Mouse (Mus musculus): ENCODE measurements around the gene Rnf217. TPM values are rescaled to one million over a fixed set of nuclear protein-coding genes. Genes with fewer than 3 reads are reported as not detected.
A peak's percentile ranks its signal among the peaks of the same experiment; 100 is the strongest.

Rnf217 gene
- 1 to 10 TPM; 6.0 to 6.7 TPM for total RNA-seq (2021)
- long read RNA-seq, experiment 1, full-length matches to known transcripts: 21 of 23 reads
- long read RNA-seq, experiment 1, partial matches to known transcripts: 1 of 23 reads
- long read RNA-seq, experiment 1, other reads (novel, unspliced or antisense): 1 of 23 reads
- long read RNA-seq, experiment 2, full-length matches to known transcripts: 28 of 28 reads
- long read RNA-seq, experiment 2, partial matches to known transcripts: 0 of 28 reads
- long read RNA-seq, experiment 2, other reads (novel, unspliced or antisense): 0 of 28 reads

DNA sequence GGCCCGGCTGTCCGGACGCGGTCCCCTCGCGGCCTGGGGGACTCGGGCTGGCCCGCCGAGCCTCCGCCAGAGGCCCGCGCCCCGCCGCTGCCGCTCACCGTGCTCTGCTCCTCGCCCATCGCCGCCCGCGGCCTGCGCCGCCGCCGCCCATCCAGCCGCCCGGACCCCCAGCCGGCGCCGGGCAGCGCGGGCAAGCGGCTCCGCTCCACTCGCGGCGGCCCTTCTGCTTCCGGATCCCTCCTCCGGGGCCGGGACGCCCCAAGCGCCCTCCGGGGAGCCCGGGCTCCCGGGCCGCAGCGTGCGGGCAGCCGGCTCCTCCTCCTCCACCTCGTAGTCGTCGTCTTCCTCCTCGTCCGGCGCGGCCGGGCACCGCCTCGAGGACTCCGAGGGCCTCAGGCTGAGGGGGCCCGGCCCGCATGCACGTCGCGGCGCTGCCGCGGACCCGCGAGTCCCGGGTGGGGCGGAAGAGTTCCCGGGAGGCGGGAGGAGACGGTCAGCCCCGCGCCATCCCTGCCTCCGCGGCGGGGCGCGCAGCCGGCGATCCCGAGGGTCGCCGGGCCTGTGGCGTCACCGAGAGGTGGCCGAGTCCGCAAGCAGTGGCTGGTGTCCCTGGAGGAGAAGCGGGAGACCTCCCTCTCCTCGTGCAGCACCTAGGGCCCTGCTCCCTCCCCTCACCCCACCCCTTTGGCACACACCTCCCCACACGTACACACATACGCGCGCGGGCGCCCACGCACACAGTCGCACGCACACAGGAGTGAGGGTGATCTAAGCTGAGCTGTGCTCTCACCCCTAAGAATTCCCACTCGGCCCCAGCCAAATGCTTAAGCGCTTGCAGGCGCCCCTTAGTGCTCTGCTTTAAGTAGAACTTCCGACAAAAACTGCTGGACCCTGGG is at the start of gene Rnf217:
Rnf217 (minus strand) TSS at position 119 of the 896 bp plus-strand sequence.
- DNase-seq: peak; percentile 69
- intact Hi-C loops (cut with DNase I; ENCODE audit: low total_unique reads): loop anchor here (10.0 kb wide), 1 partner anchor 85 kb away; no protein-coding TSS in a partner anchor

DNA sequence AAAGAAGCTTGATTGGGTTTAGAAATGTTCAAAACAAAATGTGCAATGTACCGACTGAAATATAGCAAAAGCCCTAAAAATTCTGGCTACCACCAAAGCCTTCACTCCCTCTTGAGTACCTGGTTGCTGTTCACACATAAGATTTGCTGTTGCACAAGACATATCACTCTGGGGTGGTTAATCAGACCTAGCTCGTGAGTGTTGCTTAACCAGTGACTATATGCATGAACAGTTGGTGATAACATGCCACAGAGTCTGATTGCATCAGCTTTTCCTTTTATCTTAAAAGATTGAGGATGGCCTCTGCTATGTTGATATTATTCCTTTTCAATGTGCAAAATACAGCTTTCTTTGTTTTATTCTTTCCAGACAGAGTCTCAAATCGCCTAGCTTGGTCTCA is 38.3 kb upstream of the Rnf217 start:
- no peak for DNase-seq
- intact Hi-C loops (cut with DNase I; ENCODE audit: low total_unique reads): no loop called here

DNA sequence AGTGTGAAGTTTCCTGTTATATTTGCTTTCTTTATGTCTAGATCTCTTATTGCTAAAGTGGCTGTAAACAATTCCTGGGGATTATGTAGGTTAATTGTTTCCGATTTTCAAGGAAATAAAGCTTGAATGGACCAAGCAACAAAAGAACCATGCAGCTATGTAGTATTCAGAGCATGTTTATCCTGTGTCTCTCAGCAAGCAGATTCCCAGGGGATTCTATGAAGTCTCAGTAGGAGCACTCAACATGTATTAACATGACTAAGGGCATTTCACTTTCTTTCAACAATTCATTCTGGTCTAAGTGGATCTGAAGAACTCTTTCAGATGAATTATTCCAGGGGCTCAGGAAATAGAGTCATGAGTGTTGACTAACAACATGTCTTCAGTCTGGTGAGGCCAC is 37.1 kb upstream of the Rnf217 start:
- DNase-seq: no peak
- intact Hi-C loops (cut with DNase I; ENCODE audit: low total_unique reads): no loop called here

DNA sequence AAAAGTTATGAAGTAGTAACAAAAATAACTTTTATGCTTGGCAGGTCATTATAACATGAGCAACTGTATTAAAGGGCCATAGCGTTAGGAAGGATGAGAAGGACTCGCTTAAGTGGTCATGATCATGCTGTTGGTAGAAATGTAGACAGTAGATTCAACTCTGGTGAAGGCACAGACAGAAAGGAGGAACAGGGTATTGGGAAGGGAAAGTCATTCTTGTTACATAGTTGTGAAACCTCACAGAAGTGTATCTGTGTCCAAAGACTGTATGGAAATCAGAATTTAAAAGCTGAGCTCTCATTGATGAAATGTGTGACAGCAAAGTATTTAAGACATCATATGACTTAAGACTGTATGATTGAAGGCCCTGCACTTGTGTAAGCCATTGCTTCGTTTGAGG is 26.1 kb upstream of the Rnf217 start:
- DNase-seq: no peak
- intact Hi-C loops (cut with DNase I; ENCODE audit: low total_unique reads): no loop called here

DNA sequence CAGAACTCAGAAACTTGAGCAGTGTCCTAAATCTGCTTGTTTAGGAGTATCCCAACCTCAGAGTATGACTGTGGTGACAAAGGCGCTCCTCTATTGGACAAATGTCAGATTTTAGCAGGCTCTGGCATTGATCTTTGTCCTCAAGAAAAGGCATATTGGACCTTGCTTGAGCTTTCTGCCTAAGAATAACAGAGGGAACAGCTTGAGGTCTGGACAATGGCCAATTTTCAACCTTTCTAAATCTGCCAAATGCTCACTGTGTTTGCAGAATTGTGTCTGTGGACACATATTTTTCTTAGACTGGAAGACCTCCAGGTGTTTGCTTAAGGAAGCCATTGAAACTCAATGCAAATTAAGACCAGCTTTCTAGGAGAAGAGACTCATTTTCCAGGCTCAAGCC is 23.0 kb upstream of the Rnf217 start:
- DNase-seq: no peak
- intact Hi-C loops (cut with DNase I; ENCODE audit: low total_unique reads): no loop called here

DNA sequence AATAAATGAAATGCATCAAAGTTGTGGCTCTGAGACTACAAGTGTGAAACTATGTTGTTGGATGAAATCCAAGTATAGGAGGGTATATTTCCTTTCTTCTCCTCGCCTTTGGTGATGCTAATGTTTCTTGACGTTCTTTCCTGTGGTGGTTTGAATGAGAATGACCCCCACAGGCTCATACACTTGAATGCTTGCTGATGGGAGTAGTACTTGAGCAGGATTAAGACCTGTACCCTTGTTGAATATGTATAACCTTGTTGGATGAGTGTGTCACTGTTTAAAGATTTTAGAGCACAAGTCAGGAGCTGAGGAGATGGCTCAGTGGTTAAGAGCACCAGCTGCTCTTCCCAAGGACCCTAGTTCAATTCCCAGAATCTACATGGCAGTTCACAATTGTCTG is 6.4 kb upstream of the Rnf217 start:
- no peak for DNase-seq
- intact Hi-C loops (cut with DNase I; ENCODE audit: low total_unique reads): loop anchor here (10.0 kb wide), 1 partner anchor 111 kb away; no protein-coding TSS in a partner anchor

DNA sequence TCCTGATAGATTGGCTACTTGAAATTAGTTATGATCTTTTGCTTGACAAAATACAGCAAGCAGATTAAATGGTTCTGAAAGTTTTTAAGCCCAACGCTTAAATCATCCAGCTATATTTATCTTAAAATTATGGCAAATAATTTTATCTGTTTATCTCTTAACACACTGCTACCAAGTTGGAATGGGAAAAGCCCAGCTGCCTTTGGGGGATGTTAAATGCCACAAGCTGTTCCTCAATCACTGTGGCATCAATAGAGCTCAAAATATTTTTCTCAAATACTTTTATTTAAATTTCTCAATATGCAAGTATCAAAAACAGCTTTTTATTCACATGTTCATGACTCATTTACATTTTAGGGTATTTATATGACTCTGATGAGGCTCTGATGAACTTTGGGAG is 5.1 kb upstream of the Rnf217 start:
- intact Hi-C loops (cut with DNase I; ENCODE audit: low total_unique reads): loop anchor here (10.0 kb wide), 1 partner anchor 109 kb away; no protein-coding TSS in a partner anchor
- DNase-seq: no peak

DNA sequence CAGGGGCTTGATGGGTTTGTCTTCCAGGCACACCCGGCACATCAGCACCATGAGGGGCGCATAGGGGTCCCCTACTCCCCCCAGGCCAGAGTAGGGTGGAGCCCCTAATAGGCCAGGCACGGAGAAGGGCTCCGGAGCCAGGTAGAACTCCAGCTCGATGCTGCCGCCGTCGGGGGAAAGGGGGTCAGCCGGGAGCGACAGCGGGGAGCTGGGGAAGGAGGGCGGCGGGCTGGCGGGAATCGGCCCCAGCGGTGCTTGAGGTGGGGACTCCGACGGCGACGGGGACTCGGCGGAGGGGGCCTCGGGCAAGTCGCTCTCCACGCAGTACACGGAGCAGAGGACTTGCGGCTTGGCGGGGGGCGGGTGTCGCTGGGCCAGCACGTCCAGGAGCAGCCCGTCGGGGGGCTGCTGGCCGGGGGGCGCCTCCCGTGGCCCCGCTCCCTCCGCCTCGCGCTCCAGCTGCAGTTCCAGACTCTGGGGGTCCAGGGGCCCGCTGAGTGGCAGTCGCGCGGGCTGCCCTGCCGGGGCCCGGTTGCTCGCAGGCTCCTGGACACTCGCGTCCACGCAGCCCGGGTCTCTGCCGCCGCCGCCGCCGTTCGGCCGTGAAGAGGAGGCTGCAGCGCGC is 431 bp downstream of the Rnf217 start:
- DNase-seq: peak; percentile 48
- intact Hi-C loops (cut with DNase I; ENCODE audit: low total_unique reads): loop anchor here (10.0 kb wide), 1 partner anchor 84 kb away; no protein-coding TSS in a partner anchor

DNA sequence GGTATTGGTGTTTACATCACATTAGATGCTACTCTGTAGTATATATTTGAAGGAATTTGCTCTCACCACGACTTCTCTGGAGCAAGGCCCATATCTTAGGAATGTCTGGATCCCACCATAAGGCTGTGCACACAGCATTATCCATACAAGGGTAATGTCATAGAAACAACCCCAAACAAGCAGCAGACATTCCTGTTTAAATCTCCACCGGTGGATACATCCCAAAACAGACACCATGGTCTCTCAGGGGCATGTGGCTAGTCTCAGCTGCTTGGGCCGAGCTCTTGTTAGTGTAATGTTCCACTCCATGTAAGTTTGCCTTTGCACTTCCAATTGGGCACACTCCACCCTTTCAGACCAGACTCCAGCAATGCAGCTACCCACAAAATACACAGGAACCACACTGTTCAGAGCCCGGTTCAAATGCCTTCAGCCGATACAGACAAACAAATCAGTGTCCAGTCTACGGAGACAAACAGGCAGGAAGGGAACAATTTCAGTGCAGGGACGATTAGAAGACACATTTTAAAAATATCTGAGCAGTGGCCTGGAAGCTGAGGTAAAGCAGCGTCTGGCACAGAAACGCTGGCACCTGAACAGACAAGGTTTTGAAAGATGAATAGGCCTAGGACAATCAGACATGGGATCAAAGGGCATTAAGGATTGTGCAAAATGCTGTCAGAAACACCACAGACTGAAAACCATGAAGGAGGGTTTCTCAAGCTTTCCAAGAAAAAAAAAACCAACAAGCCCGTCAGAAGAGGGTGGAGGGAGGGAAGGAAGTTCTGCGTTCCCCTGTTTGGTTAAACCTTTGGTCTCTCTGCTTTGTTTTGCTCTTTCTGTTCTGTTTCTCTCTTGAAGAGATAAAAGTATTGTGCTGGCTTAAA is 1.8 kb downstream of the Rnf217 start:
- DNase-seq: no peak
- intact Hi-C loops (cut with DNase I; ENCODE audit: low total_unique reads): loop anchor here (10.0 kb wide), 1 partner anchor 82 kb away; no protein-coding TSS in a partner anchor

DNA sequence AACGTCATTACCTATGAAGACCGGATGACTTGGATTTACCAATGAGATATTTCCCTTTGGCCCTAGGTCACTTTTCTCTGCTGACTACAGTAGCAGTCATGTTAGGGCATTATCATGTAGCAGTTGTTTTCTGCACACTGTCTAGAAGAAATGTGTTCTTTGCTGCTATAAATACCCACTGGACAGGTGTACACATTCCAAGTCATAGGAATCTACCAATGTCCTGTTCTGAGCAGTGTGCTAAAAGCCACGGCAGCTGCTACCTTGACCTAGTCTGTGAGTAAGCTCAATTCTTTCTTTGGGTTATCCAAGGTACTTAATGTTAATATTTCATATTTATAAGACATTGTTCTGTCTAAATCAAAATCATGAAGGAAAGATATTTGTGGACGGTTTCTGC is 5.1 kb downstream of the Rnf217 start:
- DNase-seq: no peak
- intact Hi-C loops (cut with DNase I; ENCODE audit: low total_unique reads): loop anchor here (10.0 kb wide), 1 partner anchor 79 kb away; no protein-coding TSS in a partner anchor

DNA sequence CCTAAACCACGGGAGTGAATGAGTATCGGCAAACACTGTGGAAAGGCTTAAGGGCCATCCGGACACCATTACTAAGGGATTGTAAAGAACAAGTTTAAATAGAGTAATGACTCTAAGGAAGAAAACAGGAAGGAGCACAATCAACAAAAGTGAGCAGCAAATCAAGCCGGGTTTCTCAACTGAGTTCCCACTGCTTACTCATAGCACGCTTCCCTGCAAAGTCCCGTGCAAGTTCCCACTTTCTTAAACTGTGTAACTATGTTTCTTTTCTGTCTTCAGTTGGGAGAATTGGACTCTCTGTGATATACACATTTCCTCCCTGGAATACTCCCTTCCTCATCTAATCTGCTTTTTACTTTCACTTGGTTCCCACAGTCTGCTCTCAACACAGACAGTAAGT is 8.9 kb downstream of the Rnf217 start:
- intact Hi-C loops (cut with DNase I; ENCODE audit: low total_unique reads): loop anchor here (10.0 kb wide), 1 partner anchor 75 kb away; no protein-coding TSS in a partner anchor
- no peak for DNase-seq

DNA sequence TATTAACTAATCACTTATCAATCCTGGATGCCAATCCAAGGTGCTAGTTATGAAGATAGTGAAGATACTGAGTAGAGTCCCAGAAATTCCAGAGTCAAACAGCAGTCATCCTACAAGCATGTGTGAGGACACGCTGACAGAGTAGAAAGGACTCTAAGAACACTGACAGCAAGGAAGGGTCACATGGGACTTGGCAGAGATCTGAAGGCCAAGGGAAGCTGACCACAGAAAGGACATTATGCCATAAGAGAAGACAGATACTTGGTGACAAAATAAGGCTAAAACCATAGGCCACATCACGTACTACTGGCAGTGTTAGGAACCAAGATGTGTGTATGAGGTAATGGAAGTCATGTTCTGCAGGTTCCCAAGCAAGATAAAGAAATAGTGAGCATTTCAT is 11.1 kb downstream of the Rnf217 start:
- DNase-seq: no peak
- intact Hi-C loops (cut with DNase I; ENCODE audit: low total_unique reads): no loop called here

DNA sequence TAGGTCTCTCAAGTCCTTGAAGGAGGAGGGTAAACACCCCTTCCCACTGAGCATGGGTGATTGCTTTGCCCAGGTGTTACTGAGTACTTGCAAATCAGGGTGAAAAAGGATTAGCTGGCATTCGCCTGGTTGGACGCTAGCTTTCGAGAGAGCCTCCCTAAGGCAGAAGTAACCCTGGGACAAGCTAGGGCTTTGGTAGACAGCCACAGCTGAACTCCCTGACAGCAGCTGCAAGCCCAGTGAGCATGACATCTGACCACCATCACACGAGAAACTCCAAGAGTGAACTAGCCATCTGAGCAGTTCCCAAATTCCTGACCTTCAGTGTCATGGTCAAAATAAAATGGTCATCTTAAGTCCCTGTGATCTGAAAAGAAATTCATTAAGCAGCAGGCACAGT is 12.2 kb downstream of the Rnf217 start:
- intact Hi-C loops (cut with DNase I; ENCODE audit: low total_unique reads): no loop called here
- peak; percentile 69 for DNase-seq

DNA sequence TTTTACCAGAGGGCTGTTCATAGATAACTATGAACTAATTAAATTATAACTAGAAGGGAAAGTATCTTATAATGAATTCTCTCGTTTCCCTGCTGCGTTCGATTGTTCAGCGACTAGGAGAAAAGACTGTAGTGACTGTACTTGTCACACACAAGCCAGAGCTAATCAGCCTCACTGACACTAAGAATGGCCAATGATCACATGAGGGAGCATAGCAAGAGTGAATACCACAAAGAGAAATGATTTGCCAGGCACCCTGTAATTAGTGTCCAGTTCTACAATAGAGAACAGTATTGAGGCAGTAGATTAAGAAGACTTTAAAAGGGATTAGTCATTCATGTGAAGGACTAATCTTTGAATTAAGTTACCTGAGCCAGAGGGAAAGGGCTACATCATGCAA is 13.7 kb downstream of the Rnf217 start:
- intact Hi-C loops (cut with DNase I; ENCODE audit: low total_unique reads): no loop called here
- DNase-seq: no peak

DNA sequence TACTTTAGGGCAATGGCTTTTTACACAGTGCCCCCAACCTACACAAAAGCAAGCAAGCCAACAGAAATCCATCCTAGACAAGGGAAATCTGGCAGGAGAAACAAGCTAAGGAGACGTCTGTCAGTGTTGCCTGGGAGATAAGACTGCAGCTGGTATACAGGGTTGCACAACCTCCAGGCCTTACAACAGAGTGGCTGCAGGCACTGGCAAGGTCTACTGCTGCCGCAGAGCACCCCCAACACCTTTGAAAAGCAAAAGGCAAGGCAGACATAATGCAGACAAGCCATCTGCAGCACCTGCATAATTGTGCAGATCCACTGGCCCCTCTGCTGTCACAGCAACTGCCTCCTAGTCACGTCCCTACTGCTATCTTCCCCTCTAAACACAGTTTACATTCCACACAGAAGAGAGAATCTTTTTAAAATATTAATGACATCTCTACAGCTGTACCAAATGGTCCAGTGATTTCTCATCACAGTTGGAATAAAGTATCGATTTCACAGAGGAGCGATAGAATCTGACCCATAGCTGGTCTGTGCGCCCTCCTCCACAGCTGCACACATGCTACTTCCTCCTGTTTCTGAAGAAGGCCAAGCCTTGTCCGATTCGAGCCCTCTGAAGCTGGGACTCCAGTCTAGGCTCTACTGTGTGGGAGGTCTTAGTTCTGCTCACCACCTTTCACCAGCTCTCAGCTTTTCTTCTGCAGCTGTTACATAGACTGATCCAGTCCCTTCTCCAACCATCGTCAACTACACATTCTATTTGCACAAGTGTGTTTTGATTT is 16.1 kb downstream of the Rnf217 start:
- intact Hi-C loops (cut with DNase I; ENCODE audit: low total_unique reads): no loop called here
- peak; percentile 17 for DNase-seq

DNA sequence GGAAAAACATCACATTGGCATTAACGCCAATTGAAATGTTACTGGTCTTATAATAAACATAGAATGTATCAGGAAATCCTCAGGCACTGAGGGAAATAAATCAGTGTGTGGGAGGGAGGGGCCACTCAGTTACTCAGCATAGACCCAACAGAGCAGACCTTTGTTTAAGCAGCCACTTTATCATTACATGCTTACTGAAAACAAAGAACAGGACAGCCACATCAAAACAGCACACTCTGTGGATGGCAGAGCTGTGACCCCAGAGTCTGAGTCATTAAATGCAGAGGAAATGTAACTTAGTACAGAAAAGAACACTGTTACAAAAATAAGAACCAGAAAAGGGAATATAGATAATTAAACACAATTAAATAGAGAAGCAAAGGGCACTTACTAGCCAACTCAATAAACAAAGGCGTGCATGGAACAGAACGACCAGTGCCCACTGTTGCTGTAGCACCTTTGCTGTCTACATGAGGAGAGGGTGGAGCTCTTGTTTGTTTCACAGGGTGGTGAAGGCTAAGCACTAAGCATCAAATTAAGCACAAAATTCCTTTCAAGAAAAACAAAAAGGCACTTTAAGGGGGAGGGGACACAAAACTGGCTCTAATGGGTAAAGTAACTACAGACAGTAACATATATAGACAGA is 16.8 kb downstream of the Rnf217 start:
- DNase-seq: no peak
- intact Hi-C loops (cut with DNase I; ENCODE audit: low total_unique reads): no loop called here

DNA sequence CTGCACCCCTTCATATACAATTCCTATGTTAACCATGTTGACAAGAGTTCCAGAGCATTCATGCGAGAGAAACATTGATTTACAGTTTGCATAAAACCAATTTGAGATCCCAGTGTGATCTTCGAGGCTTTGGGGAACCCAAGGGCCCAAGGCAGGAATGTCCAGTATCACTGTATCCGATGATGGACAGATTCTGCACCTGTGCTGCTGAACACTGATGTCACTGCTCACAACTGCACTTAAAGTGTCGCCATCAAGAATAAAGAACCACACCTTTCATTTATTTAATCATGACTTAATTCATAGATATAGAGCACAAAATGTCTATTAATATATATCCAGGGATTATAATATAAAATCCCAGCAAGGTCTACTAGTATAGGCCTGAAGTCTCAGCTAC is 28.3 kb downstream of the Rnf217 start:
- intact Hi-C loops (cut with DNase I; ENCODE audit: low total_unique reads): no loop called here
- DNase-seq: no peak

DNA sequence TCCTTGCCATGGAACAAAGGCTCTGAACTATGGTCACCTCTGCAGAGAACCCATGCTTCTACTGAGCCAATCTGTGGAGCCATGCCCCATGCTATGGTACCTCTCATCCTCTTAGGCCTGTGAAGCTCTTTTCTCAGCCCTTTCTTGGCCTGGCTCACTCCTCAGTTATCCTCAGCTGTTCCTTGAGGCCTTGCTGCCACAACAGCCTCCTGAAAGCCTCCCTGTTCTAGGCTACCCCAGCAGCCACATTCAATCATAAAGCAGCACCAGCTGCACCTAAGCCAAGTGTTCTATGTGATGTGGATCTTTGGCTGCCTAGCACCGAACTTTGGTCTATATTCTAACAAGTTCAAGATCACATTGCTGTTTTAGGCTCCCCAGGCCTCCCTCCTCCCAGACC is 28.9 kb downstream of the Rnf217 start:
- intact Hi-C loops (cut with DNase I; ENCODE audit: low total_unique reads): no loop called here
- DNase-seq: no peak
